Mouse (Mus musculus): ENCODE results near the gene Emc9. TPM values are rescaled to one million over a fixed set of nuclear protein-coding genes. Genes with fewer than 3 reads are reported as not detected.

The Emc9 gene
- polyA plus RNA-seq, 1 experiment from 2014 or later: 22.6 TPM

GRCm38 (mm10) chr14:55598521-55599390 is 13.7 kb upstream of the Emc9 start:
- H3K4me1 ChIP-seq (ENCODE audit: control insufficient read depth in 2 of 2, insufficient read depth in 2 of 2, low read length in 2 of 2): peaks cover 2 to 3% of the 10 kb centered on the region in 2 experiments; a peak in 1 of 4 replicates
- H3K9me3 ChIP-seq (ENCODE audit: control insufficient read depth, low read length): no peaks in the 10 kb centered on the region
- no peak overlapping the region for H3K4me3 ChIP-seq (ENCODE audit: control insufficient read depth in 1 of 2, insufficient read depth in 1 of 2, low read depth in 1 of 2, low read length in 2 of 2)
- H3K27me3 ChIP-seq (ENCODE audit: control insufficient read depth, insufficient read depth, low read length): no peaks in the 10 kb centered on the region
- peaks cover 97% of the 10 kb centered on the region for H3K36me3 ChIP-seq (ENCODE audit: control insufficient read depth, insufficient read depth, low read length)
- no peak for ATAC-seq (ENCODE audit: insufficient number of reproducible peaks, insufficient read depth, low FRiP score, low read depth)
- no peak overlapping the region for H3K27ac ChIP-seq (replicated peaks in 1 of 2; ENCODE audit: control insufficient read depth in 1 of 2, insufficient read depth in 1 of 2, low read depth in 2 of 2, low read length in 2 of 2)
- no peak overlapping the region for H3K4me2 ChIP-seq (ENCODE audit: low read length)
- WGBS: 92% methylated on average over 21 of the region's 21 CpGs
- H3K9ac ChIP-seq (ENCODE audit: low read length): no peak overlapping the region

- Histone ChIP-seq H3K9me3 (ENCODE audit: control insufficient read depth, low read length) (no peaks in the 10 kb centered on the region), H3K4me1 (ENCODE audit: control insufficient read depth in 2 of 2, insufficient read depth in 2 of 2, low read length in 2 of 2) (peaks cover 5 to 14% of the 10 kb centered on the region in 2 experiments; a peak in 3 of 4 replicates), H3K9ac (ENCODE audit: low read length) (no peak overlapping the region), H3K4me3 (ENCODE audit: control insufficient read depth in 1 of 2, insufficient read depth in 1 of 2, low read depth in 1 of 2, low read length in 2 of 2) (no peak overlapping the region), H3K36me3 (ENCODE audit: control insufficient read depth, insufficient read depth, low read length) (peaks cover 75% of the 10 kb centered on the region), H3K27me3 (ENCODE audit: control insufficient read depth, insufficient read depth, low read length) (no peaks in the 10 kb centered on the region), H3K4me2 (ENCODE audit: low read length) (no peak overlapping the region), H3K27ac (replicated peaks in 1 of 2; ENCODE audit: control insufficient read depth in 1 of 2, insufficient read depth in 1 of 2, low read depth in 2 of 2, low read length in 2 of 2) (0 out of 4 replicates have a peak overlapping the region, but pooled peaks of 1 of the 2 experiments have one; percentile 6)
- 78% methylated on average over 13 of the region's 13 CpGs for WGBS
- ATAC-seq (ENCODE audit: insufficient number of reproducible peaks, insufficient read depth, low FRiP score, low read depth): no peak
Measured at GRCm38 (mm10) chr14:55596036-55596690, 11.1 kb upstream of the Emc9 start.

DNA sequence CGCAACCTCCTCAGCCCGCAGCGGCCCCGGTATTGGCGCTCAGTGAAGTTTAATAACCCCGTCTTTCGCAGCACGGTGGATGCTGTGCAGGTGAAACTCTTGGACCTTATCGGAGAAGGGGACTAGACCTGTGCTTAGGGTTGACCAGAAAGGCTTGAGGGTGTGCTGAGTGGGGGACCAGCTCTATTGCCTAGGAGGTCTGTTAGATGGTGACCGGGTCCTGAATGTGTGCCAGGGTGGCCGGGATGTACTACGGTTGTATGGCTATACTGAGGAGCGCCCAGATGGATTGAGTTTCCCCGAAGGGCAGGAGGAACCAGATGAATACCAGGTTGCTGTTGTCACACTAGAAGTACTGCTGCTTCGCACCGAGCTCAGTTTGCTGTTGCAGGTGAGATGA is 7.1 kb upstream of the Emc9 start:
- Histone ChIP-seq H3K4me2 (ENCODE audit: low read length) (peak overlapping the region; percentile 76), H3K9me3 (ENCODE audit: control insufficient read depth, low read length) (no peaks in the 10 kb centered on the region), H3K4me3 (ENCODE audit: control insufficient read depth in 1 of 2, insufficient read depth in 1 of 2, low read depth in 1 of 2, low read length in 2 of 2) (peak overlapping the region; percentile 90 to 96), H3K4me1 (ENCODE audit: control insufficient read depth in 2 of 2, insufficient read depth in 2 of 2, low read length in 2 of 2) (peaks cover 8 to 19% of the 10 kb centered on the region in 2 experiments), H3K36me3 (ENCODE audit: control insufficient read depth, insufficient read depth, low read length) (peaks cover 59% of the 10 kb centered on the region), H3K27me3 (ENCODE audit: control insufficient read depth, insufficient read depth, low read length) (no peaks in the 10 kb centered on the region), H3K9ac (ENCODE audit: low read length) (peak overlapping the region; percentile 94), H3K27ac (replicated peaks in 1 of 2; ENCODE audit: control insufficient read depth in 1 of 2, insufficient read depth in 1 of 2, low read depth in 2 of 2, low read length in 2 of 2) (peak overlapping the region in 1 of 2 experiments; percentile 99; a peak in 2 of 4 replicates)
- WGBS: 6% methylated on average over 16 of the region's 16 CpGs
- no peak for ATAC-seq (ENCODE audit: insufficient number of reproducible peaks, insufficient read depth, low FRiP score, low read depth)

GRCm38 (mm10) chr14:55591331-55591891 is 6.3 kb upstream of the Emc9 start, which contains the start of gene Rnf31:
Gene Rnf31 (plus strand): TSS chr14:55591708.
- ATAC-seq (ENCODE audit: insufficient number of reproducible peaks, insufficient read depth, low FRiP score, low read depth): peak; percentile 85
- under 1% methylated on average over 33 of the region's 33 CpGs for WGBS
- peaks cover 54% of the 10 kb centered on the region for H3K36me3 ChIP-seq (ENCODE audit: control insufficient read depth, insufficient read depth, low read length)

GRCm38 (mm10) chr14:55590748-55591330 is 5.7 kb upstream of the Emc9 start, which contains the start of gene Psme2:
Gene Psme2 (minus strand): TSS chr14:55591113.
- peaks cover 49% of the 10 kb centered on the region for H3K36me3 ChIP-seq (ENCODE audit: control insufficient read depth, insufficient read depth, low read length)
- H3K9me3 ChIP-seq (ENCODE audit: control insufficient read depth, low read length): no peaks in the 10 kb centered on the region
- peaks cover 8 to 19% of the 10 kb centered on the region in 2 experiments for H3K4me1 ChIP-seq (ENCODE audit: control insufficient read depth in 2 of 2, insufficient read depth in 2 of 2, low read length in 2 of 2)
- H3K4me2 ChIP-seq (ENCODE audit: low read length): peak within 1 kb of the TSS; percentile 76
- H3K4me3 ChIP-seq (ENCODE audit: control insufficient read depth in 1 of 2, insufficient read depth in 1 of 2, low read depth in 1 of 2, low read length in 2 of 2): peak within 1 kb of the TSS; percentile 90 to 96
- ATAC-seq (ENCODE audit: insufficient number of reproducible peaks, insufficient read depth, low FRiP score, low read depth): peak; percentile 95
- under 1% methylated on average over 22 of the region's 22 CpGs for WGBS
- H3K27ac ChIP-seq (replicated peaks in 1 of 2; ENCODE audit: control insufficient read depth in 1 of 2, insufficient read depth in 1 of 2, low read depth in 2 of 2, low read length in 2 of 2): peak within 1 kb of the TSS; percentile 99 to 100
- H3K27me3 ChIP-seq (ENCODE audit: control insufficient read depth, insufficient read depth, low read length): no peaks in the 10 kb centered on the region
- peak within 1 kb of the TSS; percentile 94 for H3K9ac ChIP-seq (ENCODE audit: low read length)

More at GRCm38 (mm10) chr14:55591331-55591891, 6.3 kb upstream of the Emc9 start, which contains the start of gene Rnf31:
- no peaks in the 10 kb centered on the region for H3K27me3 ChIP-seq (ENCODE audit: control insufficient read depth, insufficient read depth, low read length)
- H3K4me1 ChIP-seq (ENCODE audit: control insufficient read depth in 2 of 2, insufficient read depth in 2 of 2, low read length in 2 of 2): peaks cover 8 to 19% of the 10 kb centered on the region in 2 experiments
- peak within 1 kb of the TSS; percentile 94 for H3K9ac ChIP-seq (ENCODE audit: low read length)
- no peaks in the 10 kb centered on the region for H3K9me3 ChIP-seq (ENCODE audit: control insufficient read depth, low read length)
- peak within 1 kb of the TSS; percentile 99 to 100 for H3K27ac ChIP-seq (replicated peaks in 1 of 2; ENCODE audit: control insufficient read depth in 1 of 2, insufficient read depth in 1 of 2, low read depth in 2 of 2, low read length in 2 of 2)
- peak within 1 kb of the TSS; percentile 76 for H3K4me2 ChIP-seq (ENCODE audit: low read length)
- H3K4me3 ChIP-seq (ENCODE audit: control insufficient read depth in 1 of 2, insufficient read depth in 1 of 2, low read depth in 1 of 2, low read length in 2 of 2): peak within 1 kb of the TSS; percentile 90 to 96

DNA sequence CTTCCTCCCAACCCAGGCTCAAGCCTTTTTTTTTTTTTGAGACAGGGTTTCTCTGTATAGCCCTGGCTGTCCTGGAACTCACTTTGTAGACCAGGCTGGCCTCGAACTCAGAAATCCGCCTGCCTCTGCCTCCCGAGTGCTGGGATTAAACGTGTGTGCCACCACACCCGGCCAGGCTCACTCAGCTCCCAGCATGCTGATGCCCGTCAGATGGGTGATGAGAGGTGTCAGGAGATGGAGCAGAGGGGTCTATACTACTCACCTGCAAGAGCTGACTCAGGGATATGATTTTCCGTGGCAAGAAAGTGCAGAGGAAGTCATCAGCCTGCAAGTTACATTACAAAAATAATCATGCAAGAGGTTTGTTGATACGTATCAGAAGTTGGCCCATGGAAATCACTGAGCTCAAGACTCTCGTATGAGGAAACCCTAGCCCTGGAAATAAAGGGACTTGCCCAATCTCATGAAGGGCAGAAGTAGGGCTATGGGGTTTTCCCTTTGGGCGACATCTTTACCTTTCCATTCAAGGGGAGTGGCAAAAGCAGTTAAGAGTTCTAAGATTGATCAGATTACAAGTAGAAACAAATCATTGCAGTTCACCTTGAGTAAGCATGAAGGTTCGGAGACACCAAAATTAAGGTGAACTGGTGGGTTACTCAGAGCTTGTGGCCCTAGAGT is 4.8 kb upstream of the Emc9 start:
- Histone ChIP-seq H3K27me3 (ENCODE audit: control insufficient read depth, insufficient read depth, low read length) (no peaks in the 10 kb centered on the region), H3K36me3 (ENCODE audit: control insufficient read depth, insufficient read depth, low read length) (peaks cover 39% of the 10 kb centered on the region), H3K9me3 (ENCODE audit: control insufficient read depth, low read length) (no peaks in the 10 kb centered on the region), H3K27ac (replicated peaks in 1 of 2; ENCODE audit: control insufficient read depth in 1 of 2, insufficient read depth in 1 of 2, low read depth in 2 of 2, low read length in 2 of 2) (peak overlapping the region; percentile 64 to 99; a peak in 3 of 4 replicates), H3K4me3 (ENCODE audit: control insufficient read depth in 1 of 2, insufficient read depth in 1 of 2, low read depth in 1 of 2, low read length in 2 of 2) (peak overlapping the region; percentile 90 to 96), H3K4me1 (ENCODE audit: control insufficient read depth in 2 of 2, insufficient read depth in 2 of 2, low read length in 2 of 2) (peaks cover 10 to 26% of the 10 kb centered on the region in 2 experiments), H3K9ac (ENCODE audit: low read length) (peak overlapping the region; percentile 75), H3K4me2 (ENCODE audit: low read length) (peak overlapping the region; percentile 76)
- 78% methylated on average over 11 of the region's 11 CpGs for WGBS
- no peak for ATAC-seq (ENCODE audit: insufficient number of reproducible peaks, insufficient read depth, low FRiP score, low read depth)
